Mouse (Mus musculus): ENCODE measurements at regions not wholly inside any gene's neighbourhood (a gene's known extent, or its start where the extent isn't known, plus 50 kb on each side); places are given as distances from the start of the nearest gene placed in this dataset.

GRCm38 (mm10) chr7:71467436-71468127, 116.3 kb upstream of the Gm10295 start:
- Histone ChIP-seq H3K4me3 (ENCODE audit: low read depth, low read length) (no peak overlapping the region), H3K27ac (ENCODE audit: insufficient read depth, low read length) (no peak overlapping the region), H3K9ac (ENCODE audit: low read depth, poor library complexity, severe bottlenecking) (no peak overlapping the region), H3K36me3 (ENCODE audit: control insufficient read depth, insufficient read depth, low read length, poor library complexity, severe bottlenecking) (no peaks in the 10 kb centered on the region), H3K27me3 (ENCODE audit: control insufficient read depth, insufficient read depth, low read length, poor library complexity, severe bottlenecking) (no peaks in the 10 kb centered on the region), H3K4me1 (ENCODE audit: control insufficient read depth, insufficient read depth, low read length) (no peaks in the 10 kb centered on the region), H3K9me3 (replicated peaks; ENCODE audit: control insufficient read depth, insufficient read depth, low read length, poor library complexity, severe bottlenecking) (no peaks in the 10 kb centered on the region)
- no peak for TF ChIP-seq POLR2A (IDR thresholded peaks at IDR 0.05; ENCODE audit: insufficient read depth, low read length)

GRCm38 (mm10) chr7:71464127-71464526, 112.8 kb upstream of the Gm10295 start:
- Histone ChIP-seq H3K4me3 (ENCODE audit: low read depth, low read length) (no peak overlapping the region), H3K9me3 (replicated peaks; ENCODE audit: control insufficient read depth, insufficient read depth, low read length, poor library complexity, severe bottlenecking) (no peaks in the 10 kb centered on the region), H3K27ac (ENCODE audit: insufficient read depth, low read length) (no peak overlapping the region), H3K4me1 (ENCODE audit: control insufficient read depth, insufficient read depth, low read length) (no peaks in the 10 kb centered on the region), H3K27me3 (ENCODE audit: control insufficient read depth, insufficient read depth, low read length, poor library complexity, severe bottlenecking) (no peaks in the 10 kb centered on the region), H3K9ac (ENCODE audit: low read depth, poor library complexity, severe bottlenecking) (no peak overlapping the region), H3K36me3 (ENCODE audit: control insufficient read depth, insufficient read depth, low read length, poor library complexity, severe bottlenecking) (no peaks in the 10 kb centered on the region)
- TF ChIP-seq POLR2A (IDR thresholded peaks at IDR 0.05; ENCODE audit: insufficient read depth, low read length) (no peak), EP300 (IDR thresholded peaks at IDR 0.05; ENCODE audit: insufficient read depth, low read depth, low read length) (no peak), CTCF (IDR thresholded peaks at IDR 0.05; ENCODE audit: low read depth, low read length) (no peak)

- H3K9me3 ChIP-seq (replicated peaks; ENCODE audit: control insufficient read depth, insufficient read depth, low read length, poor library complexity, severe bottlenecking) = no peaks in the 10 kb centered on the region
- H3K4me3 ChIP-seq (ENCODE audit: low read depth, low read length) = no peak overlapping the region
- TF ChIP-seq POLR2A (IDR thresholded peaks at IDR 0.05; ENCODE audit: insufficient read depth, low read length) = no peak
- TF ChIP-seq EP300 (IDR thresholded peaks at IDR 0.05; ENCODE audit: insufficient read depth, low read depth, low read length) = no peak
- no peak for TF ChIP-seq CTCF (IDR thresholded peaks at IDR 0.05; ENCODE audit: low read depth, low read length)
- H3K4me1 ChIP-seq (ENCODE audit: control insufficient read depth, insufficient read depth, low read length) = no peaks in the 10 kb centered on the region
- no peaks in the 10 kb centered on the region for H3K27me3 ChIP-seq (ENCODE audit: control insufficient read depth, insufficient read depth, low read length, poor library complexity, severe bottlenecking)
- H3K9ac ChIP-seq (ENCODE audit: low read depth, poor library complexity, severe bottlenecking) = no peak overlapping the region
- no peak overlapping the region for H3K27ac ChIP-seq (ENCODE audit: insufficient read depth, low read length)
- no peaks in the 10 kb centered on the region for H3K36me3 ChIP-seq (ENCODE audit: control insufficient read depth, insufficient read depth, low read length, poor library complexity, severe bottlenecking)
Observed at GRCm38 (mm10) chr7:71463565-71463964, 112.3 kb upstream of the Gm10295 start.

GRCm38 (mm10) chr7:71459805-71460204, 108.5 kb upstream of the Gm10295 start:
- H3K36me3 ChIP-seq (ENCODE audit: control insufficient read depth, insufficient read depth, low read length, poor library complexity, severe bottlenecking) = no peaks in the 10 kb centered on the region
- no peak overlapping the region for H3K27ac ChIP-seq (ENCODE audit: insufficient read depth, low read length)
- no peak overlapping the region for H3K9ac ChIP-seq (ENCODE audit: low read depth, poor library complexity, severe bottlenecking)
- H3K9me3 ChIP-seq (replicated peaks; ENCODE audit: control insufficient read depth, insufficient read depth, low read length, poor library complexity, severe bottlenecking) = peaks cover 7% of the 10 kb centered on the region
- no peaks in the 10 kb centered on the region for H3K4me1 ChIP-seq (ENCODE audit: control insufficient read depth, insufficient read depth, low read length)
- H3K27me3 ChIP-seq (ENCODE audit: control insufficient read depth, insufficient read depth, low read length, poor library complexity, severe bottlenecking) = no peaks in the 10 kb centered on the region
- no peak overlapping the region for H3K4me3 ChIP-seq (ENCODE audit: low read depth, low read length)
- no peak for TF ChIP-seq CTCF (IDR thresholded peaks at IDR 0.05; ENCODE audit: low read depth, low read length)

GRCm38 (mm10) chr7:71458104-71458754, 106.9 kb upstream of the Gm10295 start:
- Histone ChIP-seq H3K27me3 (ENCODE audit: control insufficient read depth, insufficient read depth, low read length, poor library complexity, severe bottlenecking) (no peaks in the 10 kb centered on the region), H3K9ac (ENCODE audit: low read depth, poor library complexity, severe bottlenecking) (no peak overlapping the region), H3K4me3 (ENCODE audit: low read depth, low read length) (no peak overlapping the region), H3K4me1 (ENCODE audit: control insufficient read depth, insufficient read depth, low read length) (no peaks in the 10 kb centered on the region), H3K27ac (ENCODE audit: insufficient read depth, low read length) (no peak overlapping the region), H3K9me3 (replicated peaks; ENCODE audit: control insufficient read depth, insufficient read depth, low read length, poor library complexity, severe bottlenecking) (peaks cover 12% of the 10 kb centered on the region), H3K36me3 (ENCODE audit: control insufficient read depth, insufficient read depth, low read length, poor library complexity, severe bottlenecking) (no peaks in the 10 kb centered on the region)
- no peak for TF ChIP-seq POLR2A (IDR thresholded peaks at IDR 0.05; ENCODE audit: insufficient read depth, low read length)

GRCm38 (mm10) chr7:71457409-71458103, 106.3 kb upstream of the Gm10295 start:
- Histone ChIP-seq H3K4me3 (ENCODE audit: low read depth, low read length) (no peak overlapping the region), H3K36me3 (ENCODE audit: control insufficient read depth, insufficient read depth, low read length, poor library complexity, severe bottlenecking) (no peaks in the 10 kb centered on the region), H3K9ac (ENCODE audit: low read depth, poor library complexity, severe bottlenecking) (no peak overlapping the region), H3K27ac (ENCODE audit: insufficient read depth, low read length) (no peak overlapping the region), H3K27me3 (ENCODE audit: control insufficient read depth, insufficient read depth, low read length, poor library complexity, severe bottlenecking) (no peaks in the 10 kb centered on the region), H3K4me1 (ENCODE audit: control insufficient read depth, insufficient read depth, low read length) (no peaks in the 10 kb centered on the region), H3K9me3 (replicated peaks; ENCODE audit: control insufficient read depth, insufficient read depth, low read length, poor library complexity, severe bottlenecking) (peaks cover 12% of the 10 kb centered on the region)
- TF ChIP-seq EP300 (IDR thresholded peaks at IDR 0.05; ENCODE audit: insufficient read depth, low read depth, low read length) = no peak
- TF ChIP-seq POLR2A (IDR thresholded peaks at IDR 0.05; ENCODE audit: insufficient read depth, low read length) = no peak
- TF ChIP-seq CTCF (IDR thresholded peaks at IDR 0.05; ENCODE audit: low read depth, low read length) = no peak
